Mouse (Mus musculus): ENCODE data around the gene Hras. TPM values are rescaled to one million over a fixed set of nuclear protein-coding genes. Genes with fewer than 3 reads are reported as not detected.

The Hras gene
- total RNA-seq, 2 experiments from 2014 or later: 91.4 to 103 TPM

- no peak for DNase-seq
Measured at GRCm38 (mm10) chr7:141175068-141175467, 18.7 kb downstream of the Hras start.

- DNase-seq: no peak
Measured at GRCm38 (mm10) chr7:141173323-141173850, 20.4 kb downstream of the Hras start.

GRCm38 (mm10) chr7:141172116-141173006, 21.4 kb downstream of the Hras start, which contains the start of gene Rnh1:
Rnh1 (minus strand) TSS chr7:141172857.
- peak; percentile 94 for DNase-seq

GRCm38 (mm10) chr7:141169866-141170265, 23.9 kb downstream of the Hras start:
- DNase-seq: no peak

GRCm38 (mm10) chr7:141169300-141169699, 24.5 kb downstream of the Hras start:
- peak in 1 of 2 experiments; percentile 26 for DNase-seq

GRCm38 (mm10) chr7:141168518-141168953, 25.3 kb downstream of the Hras start:
- DNase-seq: peak; percentile 79 to 84

- DNase-seq: peak; percentile 45 to 54
Measured at GRCm38 (mm10) chr7:141167901-141168517, 25.8 kb downstream of the Hras start.

GRCm38 (mm10) chr7:141164850-141165249, 29.0 kb downstream of the Hras start:
- DNase-seq: peak in 1 of 2 experiments; percentile 39

GRCm38 (mm10) chr7:141164397-141164796, 29.4 kb downstream of the Hras start:
- DNase-seq: no peak

GRCm38 (mm10) chr7:141155362-141155761, 38.4 kb downstream of the Hras start:
- DNase-seq: no peak

GRCm38 (mm10) chr7:141148639-141149038, 45.2 kb downstream of the Hras start:
- DNase-seq: no peak

GRCm38 (mm10) chr7:141147044-141147443, 46.8 kb downstream of the Hras start:
- DNase-seq: no peak

- DNase-seq: no peak
Measured at GRCm38 (mm10) chr7:141146043-141146595, 47.7 kb downstream of the Hras start.

GRCm38 (mm10) chr7:141145403-141145802, 48.4 kb downstream of the Hras start:
- DNase-seq: no peak

- DNase-seq: no peak
Measured at GRCm38 (mm10) chr7:141144650-141145049, 49.2 kb downstream of the Hras start.

GRCm38 (mm10) chr7:141143861-141144260, 49.9 kb downstream of the Hras start:
- no peak for DNase-seq

GRCm38 (mm10) chr7:141143112-141143511, 50.7 kb downstream of the Hras start:
- DNase-seq: no peak

- DNase-seq: no peak
Measured at GRCm38 (mm10) chr7:141141326-141141725, 52.5 kb downstream of the Hras start.
